Mouse (Mus musculus) heart, embryonic 12.5 days (tissue): Measurements from ENCODE around the gene Vat1l. TPM values are rescaled to one million over a fixed set of nuclear protein-coding genes. Genes with fewer than 3 reads are reported as not detected.
A peak's percentile ranks its signal among the peaks of the same experiment; 100 is the strongest.

Experiments
- ATAC-seq: fragments of 200-750 bp; cut with Nextera tagmentation; 2 replicates; pipeline ENCODE4 v1.8.0; 2017; ENCODE audit warnings: moderate TSS enrichment, moderate library complexity; ENCODE audit not compliant: insufficient number of reproducible peaks, low FRiP score
- H3K27ac ChIP-seq: fragments of 300-500 bp; sonication (generic); 2 replicates; pipeline ENCODE4 v1.5.1; 2016; ENCODE audit warnings: mild to moderate bottlenecking, moderate library complexity; ENCODE audit not compliant: poor library complexity, severe bottlenecking
- H3K27me3 ChIP-seq: fragments of 300-500 bp; sonication (generic); replicated peaks from 2 replicates; pipeline ENCODE4 v1.6.1; 2016; ENCODE audit warnings: mild to moderate bottlenecking, moderate library complexity
- H3K36me3 ChIP-seq: fragments of 300-500 bp; sonication (generic); 2 replicates; pipeline ENCODE4 v1.6.1; 2016; ENCODE audit warnings: mild to moderate bottlenecking, moderate library complexity
- H3K4me1 ChIP-seq: fragments of 300-500 bp; sonication (generic); replicated peaks from 2 replicates; pipeline ENCODE4 v1.6.1; 2016; ENCODE audit warnings: mild to moderate bottlenecking
- H3K4me2 ChIP-seq: fragments of 300-500 bp; sonication (generic); 2 replicates; pipeline ENCODE4 v1.6.1; 2016; ENCODE audit warnings: mild to moderate bottlenecking, moderate library complexity
- H3K4me3 ChIP-seq: fragments of 300-500 bp; sonication (generic); 2 replicates; pipeline ENCODE4 v1.5.1; 2016; ENCODE audit warnings: mild to moderate bottlenecking
- H3K9ac ChIP-seq: fragments of 300-500 bp; sonication (generic); 2 replicates; pipeline ENCODE4 v1.6.1; 2016; ENCODE audit warnings: mild to moderate bottlenecking, moderate library complexity
- H3K9me3 ChIP-seq: fragments of 300-500 bp; sonication (generic); replicated peaks from 2 replicates; pipeline ENCODE4 v1.6.1; 2016; ENCODE audit warnings: mild to moderate bottlenecking, moderate library complexity
- WGBS: fragments of 180-500 bp; shearing (Covaris S2); methylation state at CpG from one replicate; pipeline ENCODE4 v1.1.7; 2016; 5-methylcytosine and 5-hydroxymethylcytosine counted together
- polyA plus RNA-seq: library from polyadenylated mRNA; unstranded; fragments of >200 nt; fragmentation: Nextera tagmentation; extraction: Ambion mirVana; gene quantifications from 2 replicates; pipeline ENCODE4 v1.2.1, GENCODE M21; 2016

The Vat1l gene
- polyA plus RNA-seq, 1 experiment from 2014 or later = 0.66 TPM

- H3K4me2 ChIP-seq = peak overlapping the region; percentile 44
Measured at GRCm38 (mm10) chr8:114351643-114352427, 146.4 kb downstream of the Vat1l start.

GRCm38 (mm10) chr8:114360506-114360905 lies 155.1 kb downstream of the Vat1l start:
- Histone ChIP-seq H3K27ac (no peak overlapping the region), H3K27me3 (no peaks in the 10 kb centered on the region), H3K4me1 (no peaks in the 10 kb centered on the region), H3K9me3 (no peaks in the 10 kb centered on the region), H3K4me2 (no peak overlapping the region), H3K9ac (no peak overlapping the region), H3K4me3 (no peak overlapping the region), H3K36me3 (no peaks in the 10 kb centered on the region)
- WGBS = 52% methylated on average over 8 of the region's 8 CpGs
- no peak for ATAC-seq

More at GRCm38 (mm10) chr8:114351643-114352427, 146.4 kb downstream of the Vat1l start:
- ATAC-seq = no peak
- Histone ChIP-seq H3K4me1 (no peaks in the 10 kb centered on the region), H3K36me3 (no peaks in the 10 kb centered on the region), H3K9ac (no peak overlapping the region), H3K4me3 (no peak overlapping the region), H3K27me3 (no peaks in the 10 kb centered on the region), H3K9me3 (no peaks in the 10 kb centered on the region), H3K27ac (no peak overlapping the region)
- 39% methylated on average over 14 of the region's 14 CpGs for WGBS

GRCm38 (mm10) chr8:114363167-114363566 lies 157.8 kb downstream of the Vat1l start:
- H3K4me1 ChIP-seq = no peaks in the 10 kb centered on the region
- H3K9me3 ChIP-seq = no peaks in the 10 kb centered on the region
- no peak overlapping the region for H3K27ac ChIP-seq
- no peak overlapping the region for H3K4me2 ChIP-seq
- H3K4me3 ChIP-seq = no peak overlapping the region
- WGBS = 60% methylated on average over 5 of the region's 5 CpGs
- no peak for ATAC-seq
- H3K9ac ChIP-seq = no peak overlapping the region
- no peaks in the 10 kb centered on the region for H3K36me3 ChIP-seq
- H3K27me3 ChIP-seq = no peaks in the 10 kb centered on the region

GRCm38 (mm10) chr8:114363656-114364055 lies 158.2 kb downstream of the Vat1l start:
- no peaks in the 10 kb centered on the region for H3K27me3 ChIP-seq
- H3K4me1 ChIP-seq = no peaks in the 10 kb centered on the region
- no peak overlapping the region for H3K9ac ChIP-seq
- no peaks in the 10 kb centered on the region for H3K9me3 ChIP-seq
- H3K36me3 ChIP-seq = no peaks in the 10 kb centered on the region
- no peak overlapping the region for H3K27ac ChIP-seq
- H3K4me3 ChIP-seq = no peak overlapping the region
- no peak overlapping the region for H3K4me2 ChIP-seq
- no peak for ATAC-seq
- WGBS = 70% methylated on average over 8 of the region's 8 CpGs

GRCm38 (mm10) chr8:114369038-114369976 lies 163.9 kb downstream of the Vat1l start:
- no peak overlapping the region for H3K4me3 ChIP-seq
- 34% methylated on average over 27 of the region's 27 CpGs for WGBS
- H3K4me1 ChIP-seq = no peaks in the 10 kb centered on the region
- no peaks in the 10 kb centered on the region for H3K36me3 ChIP-seq
- H3K27me3 ChIP-seq = no peaks in the 10 kb centered on the region
- H3K9ac ChIP-seq = no peak overlapping the region; the same call in 1 of the 2 replicates
- H3K27ac ChIP-seq = no peak overlapping the region
- no peaks in the 10 kb centered on the region for H3K9me3 ChIP-seq
- peak overlapping the region; percentile 45 for H3K4me2 ChIP-seq
- ATAC-seq = no peak

GRCm38 (mm10) chr8:114374390-114374789 lies 169.0 kb downstream of the Vat1l start:
- no peaks in the 10 kb centered on the region for H3K27me3 ChIP-seq
- H3K4me3 ChIP-seq = no peak overlapping the region
- no peak for ATAC-seq
- H3K27ac ChIP-seq = no peak overlapping the region
- H3K9ac ChIP-seq = no peak overlapping the region
- no peaks in the 10 kb centered on the region for H3K4me1 ChIP-seq
- H3K36me3 ChIP-seq = no peaks in the 10 kb centered on the region
- WGBS = 79% methylated on average over 6 of the region's 6 CpGs
- H3K4me2 ChIP-seq = no peak overlapping the region
- 0 out of 2 replicates have a peak, but pooled peaks cover 4% of the 10 kb centered on the region for H3K9me3 ChIP-seq

- no peak overlapping the region for H3K4me3 ChIP-seq
- ATAC-seq = no peak
- H3K27ac ChIP-seq = no peak overlapping the region
- H3K4me2 ChIP-seq = no peak overlapping the region
- no peaks in the 10 kb centered on the region for H3K9me3 ChIP-seq
- no peaks in the 10 kb centered on the region for H3K36me3 ChIP-seq
- 84% methylated on average over 3 of the region's 3 CpGs for WGBS
- H3K9ac ChIP-seq = no peak overlapping the region
- H3K27me3 ChIP-seq = no peaks in the 10 kb centered on the region
- H3K4me1 ChIP-seq = no peaks in the 10 kb centered on the region
Measured at GRCm38 (mm10) chr8:114384189-114384588, 178.8 kb downstream of the Vat1l start.

- Histone ChIP-seq H3K27me3 (no peaks in the 10 kb centered on the region), H3K36me3 (no peaks in the 10 kb centered on the region), H3K4me2 (no peak overlapping the region), H3K9ac (no peak overlapping the region), H3K9me3 (no peaks in the 10 kb centered on the region), H3K4me3 (no peak overlapping the region), H3K4me1 (no peaks in the 10 kb centered on the region), H3K27ac (no peak overlapping the region)
- no peak for ATAC-seq
- 42% methylated on average over 4 of the region's 4 CpGs for WGBS
Measured at GRCm38 (mm10) chr8:114387494-114387893, 182.1 kb downstream of the Vat1l start.

GRCm38 (mm10) chr8:114390465-114391254 lies 185.2 kb downstream of the Vat1l start:
- no peak overlapping the region for H3K4me2 ChIP-seq
- WGBS = 79% methylated on average over 12 of the region's 13 CpGs
- H3K27me3 ChIP-seq = no peaks in the 10 kb centered on the region
- no peak overlapping the region for H3K27ac ChIP-seq
- no peak overlapping the region for H3K4me3 ChIP-seq
- H3K9ac ChIP-seq = no peak overlapping the region
- ATAC-seq = no peak
- no peaks in the 10 kb centered on the region for H3K9me3 ChIP-seq
- no peaks in the 10 kb centered on the region for H3K36me3 ChIP-seq
- H3K4me1 ChIP-seq = no peaks in the 10 kb centered on the region

- H3K36me3 ChIP-seq = no peaks in the 10 kb centered on the region
- H3K4me2 ChIP-seq = no peak overlapping the region
- no peak overlapping the region for H3K27ac ChIP-seq
- 72% methylated on average over 5 of the region's 5 CpGs for WGBS
- no peak overlapping the region for H3K4me3 ChIP-seq
- H3K4me1 ChIP-seq = 0 out of 2 replicates have a peak, but pooled peaks cover 5% of the 10 kb centered on the region
- no peaks in the 10 kb centered on the region for H3K9me3 ChIP-seq
- H3K9ac ChIP-seq = no peak overlapping the region
- ATAC-seq = no peak
- H3K27me3 ChIP-seq = no peaks in the 10 kb centered on the region
Measured at GRCm38 (mm10) chr8:114398326-114398725, 192.9 kb downstream of the Vat1l start.
